Mouse (Mus musculus): ENCODE data around the gene Rab22a. TPM values are rescaled to one million over a fixed set of nuclear protein-coding genes. Genes with fewer than 3 reads are reported as not detected.

Rab22a gene
- total RNA-seq, 2 experiments from 2014 or later = 25.6 to 27.2 TPM

DNA sequence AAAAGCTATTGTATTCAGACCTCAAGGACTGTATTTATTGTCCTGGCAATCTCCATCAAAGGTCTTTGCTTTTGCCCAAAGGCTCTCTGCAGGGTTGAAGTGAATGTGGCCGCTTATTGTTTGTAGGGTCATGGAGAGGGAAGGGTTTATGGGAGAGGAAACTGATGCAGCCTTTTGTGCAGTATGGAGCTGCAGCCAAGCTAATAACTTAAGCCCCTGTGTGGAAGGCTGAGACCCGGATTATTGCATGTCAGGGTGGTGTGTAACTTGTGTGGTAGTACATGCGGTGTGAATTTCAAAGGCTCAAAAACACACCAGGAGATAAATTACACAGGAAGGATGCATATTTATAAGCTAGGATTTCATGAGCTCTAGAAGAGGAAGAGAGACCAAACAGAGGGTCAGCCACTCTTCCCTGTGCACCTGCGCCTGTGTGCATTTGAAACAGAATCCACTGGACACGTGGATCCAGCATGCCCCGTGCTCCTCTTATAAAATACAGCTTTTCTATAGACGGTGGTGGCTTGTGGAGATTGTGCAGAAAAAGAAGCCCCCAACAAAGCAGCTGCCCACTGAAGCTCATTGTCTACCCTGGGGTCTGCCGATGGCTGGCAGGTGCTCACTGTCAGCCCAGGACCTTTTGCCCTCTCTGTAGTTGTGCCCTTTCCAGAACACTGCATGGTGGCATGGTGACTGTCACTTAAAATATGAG lies 96.0 kb downstream of the Rab22a start:
- intact Hi-C loops (cut with DNase I) = no loop called here
- no peak for DNase-seq (ENCODE audit: low spot score in 2 of 2)

Small RNAs within 50 kb of the gene (microRNA-seq; reads per million reads assigned to microRNA genes)
- gene Mir6340 = not detected

Other genes starting within 250 kb of the Rab22a start
- not detected for gene 1700021F07Rik, start 137.2 kb upstream of the Rab22a start, total RNA-seq (2021)
- not detected for gene Ankrd60, start 81.4 kb upstream of the Rab22a start, total RNA-seq (2021)
- gene 1700010B08Rik, start 59.7 kb downstream of the Rab22a start, total RNA-seq (2021) = not detected
- gene Vapb, start 77.8 kb downstream of the Rab22a start, total RNA-seq (2021) = 100 to 1,000 TPM; 122 to 125 TPM